ENCODE assay signal across 16 mouse cellular contexts in the genomic region with DNA sequence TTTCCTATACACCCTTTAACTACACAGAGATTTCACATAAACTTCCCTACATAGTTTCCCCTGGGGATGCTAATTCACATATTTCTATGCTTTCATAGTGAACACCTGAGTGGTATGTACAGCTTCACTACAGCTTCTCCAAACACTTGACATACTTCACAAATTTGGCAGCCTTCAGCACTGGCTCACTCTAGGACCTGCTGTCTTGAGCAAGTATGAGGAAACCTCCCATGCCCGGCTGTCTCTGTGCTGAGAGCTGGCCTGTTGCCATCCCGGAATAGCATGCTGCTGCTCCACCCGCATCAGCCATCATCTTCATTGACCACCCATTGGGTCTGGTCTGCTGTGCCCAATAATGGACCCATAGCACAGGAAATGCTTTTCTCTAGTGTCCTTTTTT.
DNase-seq lines count a peak whose midpoint lies in the region; ATAC-seq lines count a peak whose summit lies in the region.
"Had no signal": no experiment of that assay in that cellular context is flagged by ENCODE, and none has a peak within 500 bp of the region (broad histone marks: within the 10 kb centered on the region; RNA-seq: fewer than 3 reads in every experiment).

No protein-coding gene starts in this region.

- H3K27me3 ChIP-seq in kidney, embryonic 14.5 days (ENCODE audit: control insufficient read depth, insufficient read depth, low read length) = no peaks in the 10 kb centered on the region
- H3K27me3 ChIP-seq in lung, embryonic 15.5 days = no peaks in the 10 kb centered on the region
- H3K27me3 ChIP-seq: embryonic facial prominence, embryonic 13.5 days; forebrain, embryonic 12.5 days; midbrain, embryonic 13.5 days; Patski had no signal

- H3K4me2 ChIP-seq in kidney, embryonic 14.5 days (replicated peaks; ENCODE audit: low read depth, low read length) = no peak overlapping the region
- no peak overlapping the region for H3K4me2 ChIP-seq in lung, embryonic 15.5 days
- H3K4me2 ChIP-seq: embryonic facial prominence, embryonic 13.5 days; forebrain, embryonic 12.5 days; midbrain, embryonic 13.5 days had no signal

- H3K4me3 ChIP-seq in kidney, embryonic 14.5 days (ENCODE audit: low read length) = no peak overlapping the region
- no peak overlapping the region for H3K4me3 ChIP-seq in lung, embryonic 15.5 days
- H3K4me3 ChIP-seq: embryonic facial prominence, embryonic 13.5 days; forebrain, embryonic 12.5 days; midbrain, embryonic 13.5 days had no signal

- DNase-seq in adrenal gland, postnatal 14 days = peak; percentile 22
- no peak for DNase-seq in adrenal gland, adult 18-20 months (ENCODE audit: low spot score in 2 of 2)
- peak; percentile 9 for DNase-seq in kidney, postnatal 10 days
- DNase-seq in adipocyte (ENCODE audit: low spot score) = peak; percentile 48
- no peak for DNase-seq in neural tube, embryonic 10.5 days (ENCODE audit: extremely low spot score, low spot score)
- no peak for DNase-seq in gastrocnemius, postnatal 25 days
- DNase-seq: spleen, adult 18-20 months had no signal

- ATAC-seq in kidney, embryonic 14.5 days (ENCODE audit: low FRiP score, low TSS enrichment) = no peak
- peak; percentile 91 for ATAC-seq in lung, embryonic 15.5 days (ENCODE audit: borderline replicate concordance, extremely low read depth, low FRiP score, low TSS enrichment)
- ATAC-seq: midbrain, embryonic 13.5 days; Patski had no signal

- H3K9ac ChIP-seq in kidney, embryonic 14.5 days (ENCODE audit: low read depth, low read length) = no peak overlapping the region
- H3K9ac ChIP-seq in lung, embryonic 15.5 days = no peak overlapping the region
- H3K9ac ChIP-seq: embryonic facial prominence, embryonic 13.5 days; forebrain, embryonic 12.5 days; midbrain, embryonic 13.5 days had no signal

- H3K4me1 ChIP-seq in kidney, embryonic 14.5 days (ENCODE audit: control insufficient read depth, insufficient read depth, low read length) = no peaks in the 10 kb centered on the region
- no peaks in the 10 kb centered on the region for H3K4me1 ChIP-seq in lung, embryonic 15.5 days
- H3K4me1 ChIP-seq: embryonic facial prominence, embryonic 13.5 days; forebrain, embryonic 12.5 days; midbrain, embryonic 13.5 days had no signal

- WGBS in kidney, embryonic 14.5 days = 93% methylated on average over 3 of the region's 3 CpGs
- 64% methylated on average over 3 of the region's 3 CpGs for WGBS in lung, embryonic 15.5 days

- H3K9me3 ChIP-seq in kidney, embryonic 14.5 days (ENCODE audit: control insufficient read depth, low read length) = no peaks in the 10 kb centered on the region
- H3K9me3 ChIP-seq in lung, embryonic 15.5 days = no peaks in the 10 kb centered on the region
- H3K9me3 ChIP-seq: embryonic facial prominence, embryonic 13.5 days; forebrain, embryonic 12.5 days; midbrain, embryonic 13.5 days had no signal

- no peaks in the 10 kb centered on the region for H3K36me3 ChIP-seq in kidney, embryonic 14.5 days (ENCODE audit: control insufficient read depth, insufficient read depth, low read length)
- H3K36me3 ChIP-seq in lung, embryonic 15.5 days = no peaks in the 10 kb centered on the region
- H3K36me3 ChIP-seq: embryonic facial prominence, embryonic 13.5 days; forebrain, embryonic 12.5 days; midbrain, embryonic 13.5 days had no signal

- no peak overlapping the region for H3K27ac ChIP-seq in kidney, embryonic 14.5 days (ENCODE audit: low read depth, low read length)
- no peak overlapping the region for H3K27ac ChIP-seq in lung, embryonic 15.5 days
- H3K27ac ChIP-seq: embryonic facial prominence, embryonic 13.5 days; forebrain, embryonic 12.5 days; kidney, postnatal 0 days; macrophage; midbrain, embryonic 13.5 days; stomach, postnatal 0 days had no signal

Comparison
In these comparisons a context has a peak if more than half of its experiments do, and no peak if none do; other contexts are left out.
1. DNase-seq: peak in adrenal gland, postnatal 14 days (single experiment), kidney, postnatal 10 days (single experiment) and adipocyte (single experiment); none in adrenal gland, adult 18-20 months (0 of 2), neural tube, embryonic 10.5 days (single experiment) and gastrocnemius, postnatal 25 days (single experiment).